Mouse (Mus musculus): ENCODE results near the gene Itk. TPM values are rescaled to one million over a fixed set of nuclear protein-coding genes. Genes with fewer than 3 reads are reported as not detected.

The Itk gene
- total RNA-seq, 4 experiments from 2014 or later, result 0.14 to 0.22 (median 0.17) TPM

GRCm38 (mm10) chr11:46360991-46361665 is 28.2 kb downstream of the Itk start:
- no peak for DNase-seq (ENCODE audit: low spot score)

DNA sequence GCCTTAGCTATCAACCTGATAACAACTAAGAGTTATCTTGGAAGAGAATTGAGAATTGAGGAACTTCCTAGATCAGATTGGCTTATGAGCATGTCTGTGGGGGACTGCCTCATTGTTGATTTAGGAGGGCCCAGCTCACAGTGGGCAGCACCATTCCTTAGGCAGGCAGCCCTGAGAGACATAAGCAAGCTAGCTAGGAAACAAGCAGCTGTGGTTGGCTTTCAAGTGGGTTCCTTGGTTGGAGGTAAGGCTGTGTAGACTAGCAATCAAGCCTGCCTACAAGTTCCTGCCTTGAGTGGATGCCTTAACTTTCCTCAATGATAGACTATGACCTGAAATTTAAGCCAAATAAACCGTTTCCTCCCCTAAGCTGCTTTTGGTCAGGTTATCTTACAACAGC is 30.9 kb downstream of the Itk start:
- DNase-seq (ENCODE audit: low spot score), result no peak

GRCm38 (mm10) chr11:46349681-46350410 is 39.5 kb downstream of the Itk start:
- DNase-seq (ENCODE audit: low spot score), result no peak

- DNase-seq (ENCODE audit: low spot score), result no peak
These were observed 40.9 kb downstream of the Itk start for GRCm38 (mm10) chr11:46348416-46348815.

GRCm38 (mm10) chr11:46347756-46348155 is 41.6 kb downstream of the Itk start:
- no peak for DNase-seq (ENCODE audit: low spot score)

DNA sequence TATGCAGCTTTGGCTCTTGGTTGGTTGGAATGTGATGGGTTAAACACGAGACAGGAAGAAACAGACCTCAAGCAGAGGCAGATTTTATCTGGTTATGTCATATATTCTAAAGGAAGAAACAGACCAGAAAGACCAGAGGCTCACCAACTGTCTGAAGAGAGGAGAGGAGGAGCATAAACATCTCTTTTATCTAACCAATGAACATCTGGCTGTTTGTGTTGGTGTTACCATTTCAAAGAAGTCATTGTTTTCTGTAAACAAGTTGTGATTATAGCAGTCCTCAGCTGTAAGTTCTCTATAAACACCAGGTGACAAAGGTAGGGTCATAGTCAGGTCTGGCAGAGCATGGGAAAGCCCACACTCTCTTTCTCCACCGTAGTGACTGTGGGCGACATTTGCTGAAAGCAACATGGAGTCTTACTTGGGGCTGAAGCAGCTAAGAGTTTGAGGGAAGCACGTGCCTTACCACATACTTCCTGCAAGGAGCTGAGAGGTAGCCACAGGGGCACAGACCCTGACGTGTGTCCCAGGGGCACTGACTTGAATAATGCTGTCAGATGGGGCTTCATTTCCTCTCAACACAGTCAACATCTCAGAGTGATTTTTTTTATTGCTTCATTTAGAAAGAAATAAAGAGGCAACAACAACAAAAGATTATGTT is 45.3 kb downstream of the Itk start:
- no peak for DNase-seq (ENCODE audit: low spot score)

- peak; percentile 6 for DNase-seq (ENCODE audit: low spot score)
These were observed 47.4 kb downstream of the Itk start for GRCm38 (mm10) chr11:46341960-46342359.

- DNase-seq (ENCODE audit: low spot score), result no peak
These were observed 53.3 kb downstream of the Itk start for GRCm38 (mm10) chr11:46336020-46336419.

DNA sequence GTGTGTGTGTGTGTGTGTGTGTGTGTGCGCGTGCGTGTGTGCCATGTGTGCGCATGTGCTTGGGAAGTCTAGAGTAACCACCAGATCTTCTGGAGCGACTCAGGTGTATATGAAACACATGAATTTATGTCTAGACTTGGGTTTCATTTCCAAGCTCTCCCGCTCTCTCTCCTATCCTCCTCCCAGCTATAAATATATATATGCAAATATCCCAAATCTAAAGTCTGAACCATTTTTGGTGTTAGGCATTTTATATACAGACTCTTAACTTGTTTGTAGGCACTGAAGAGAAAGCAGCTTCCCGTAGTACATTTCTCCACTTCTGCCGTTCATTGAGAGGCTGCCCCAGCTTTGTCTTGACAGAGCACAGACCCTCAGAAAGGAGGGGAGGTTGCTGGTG is 57.1 kb downstream of the Itk start:
- no peak for DNase-seq (ENCODE audit: low spot score)

- DNase-seq (ENCODE audit: low spot score), result no peak
These were observed 62.9 kb downstream of the Itk start for GRCm38 (mm10) chr11:46326271-46327015.

DNA sequence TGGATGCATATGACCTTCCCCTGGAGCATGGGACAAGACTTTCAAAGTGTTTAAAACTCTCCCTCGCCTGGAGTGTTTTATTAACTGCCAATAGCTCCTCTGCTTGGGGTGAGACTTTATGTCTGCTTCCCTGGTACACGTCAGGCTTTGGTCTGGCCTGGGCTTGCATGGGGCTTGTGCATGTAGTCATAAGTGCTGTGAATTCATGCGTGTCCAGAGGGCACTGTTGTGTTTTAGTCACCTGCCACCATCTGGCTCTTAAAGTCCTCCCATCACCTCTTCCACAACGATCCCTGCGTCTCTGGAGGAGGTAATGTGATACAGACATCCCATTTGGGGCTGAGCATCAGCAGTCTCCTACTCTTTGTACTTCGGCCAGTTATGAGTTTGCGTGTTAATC is 67.8 kb downstream of the Itk start:
- no peak for DNase-seq (ENCODE audit: low spot score)

DNA sequence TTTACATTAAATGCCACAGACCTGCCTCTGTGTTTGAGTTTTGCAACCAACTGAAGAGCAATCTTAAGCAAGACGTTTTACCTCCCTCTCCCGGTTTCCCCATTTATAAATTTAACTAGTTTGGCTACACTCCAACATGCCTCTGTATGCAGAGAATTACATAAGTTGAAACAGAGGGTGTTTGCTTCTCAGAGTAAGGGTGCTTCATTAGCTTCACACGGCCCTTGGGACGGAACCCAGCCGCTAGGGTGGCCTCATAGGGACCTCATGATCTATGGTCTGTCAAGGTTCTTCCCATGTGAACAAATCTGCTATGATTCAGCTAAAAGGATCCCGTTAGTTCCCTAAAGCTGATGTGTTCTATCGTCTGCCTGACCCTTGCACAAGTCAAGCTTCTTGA is 74.8 kb downstream of the Itk start:
- no peak for DNase-seq (ENCODE audit: low spot score)

- no peak for DNase-seq (ENCODE audit: low spot score)
These were observed 75.5 kb downstream of the Itk start for GRCm38 (mm10) chr11:46313851-46314250.

DNA sequence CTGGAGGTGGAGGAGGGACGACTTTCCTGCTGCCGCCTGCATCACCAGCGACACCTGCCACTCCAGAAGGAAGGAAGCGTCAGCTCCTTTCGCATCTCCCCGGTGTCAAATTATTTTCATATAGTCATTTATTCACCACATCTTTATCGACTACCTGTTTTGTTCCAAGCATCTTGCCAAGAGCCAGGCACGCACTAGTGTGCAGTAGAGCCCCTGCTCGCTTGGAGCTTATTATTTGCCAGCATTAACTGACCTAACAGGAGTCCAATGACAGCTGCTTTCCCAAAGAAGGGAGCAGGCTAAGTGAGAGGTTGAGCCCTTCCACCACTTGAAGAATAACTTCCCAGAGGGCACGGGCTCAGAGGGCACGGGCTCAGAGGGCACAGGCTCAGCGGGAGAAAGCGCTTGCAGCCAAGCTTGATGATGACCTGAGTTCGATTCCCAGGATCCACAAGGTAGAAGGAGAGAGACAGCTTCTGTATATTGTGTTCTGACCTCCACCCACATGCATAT is 76.7 kb downstream of the Itk start, which contains the start of gene Cyfip2:
Cyfip2 (minus strand) TSS at position 337 of the 513 bp plus-strand sequence.
- no peak for DNase-seq (ENCODE audit: low spot score)

DNA sequence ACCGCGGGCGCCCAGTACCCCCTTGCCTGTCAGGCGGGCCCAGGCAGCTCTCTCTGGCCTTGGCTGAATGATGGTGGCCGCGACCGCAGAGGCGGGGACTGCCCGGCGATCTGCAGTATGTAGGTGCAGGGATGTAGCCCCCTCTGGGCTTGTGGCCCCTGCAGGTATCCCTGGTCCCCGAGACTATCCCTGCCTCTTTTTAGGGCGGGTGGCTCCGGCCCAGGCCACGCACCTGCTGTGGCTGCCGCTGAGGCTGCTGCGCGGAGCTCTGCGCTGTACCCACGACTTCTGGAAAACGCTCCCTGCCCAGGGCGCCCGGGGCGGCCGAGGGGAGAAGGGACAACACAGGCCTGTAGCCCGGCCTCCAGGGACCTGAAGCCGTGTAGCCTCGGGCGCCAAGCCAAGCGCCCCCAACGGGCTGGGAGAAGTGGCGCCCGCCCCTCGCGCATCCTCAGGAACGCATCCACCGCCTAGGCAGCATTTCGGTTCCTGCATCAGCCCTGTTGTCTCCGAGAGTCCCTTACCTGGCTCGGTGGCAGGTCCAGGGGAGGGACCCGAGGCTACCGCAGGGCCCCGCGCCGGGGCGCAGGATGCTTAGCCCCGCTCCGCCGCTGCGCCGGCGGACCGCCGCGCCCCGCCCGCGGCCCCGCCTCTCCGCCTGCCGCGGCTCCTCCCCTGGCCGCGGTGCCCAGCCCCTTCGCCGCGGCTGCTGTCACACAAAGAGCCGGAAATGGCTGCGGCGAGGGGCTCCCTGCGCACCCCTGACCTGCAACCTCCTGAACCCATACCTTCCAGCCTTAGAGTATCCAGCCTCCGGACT is 77.4 kb downstream of the Itk start:
- no peak for DNase-seq (ENCODE audit: low spot score)

DNA sequence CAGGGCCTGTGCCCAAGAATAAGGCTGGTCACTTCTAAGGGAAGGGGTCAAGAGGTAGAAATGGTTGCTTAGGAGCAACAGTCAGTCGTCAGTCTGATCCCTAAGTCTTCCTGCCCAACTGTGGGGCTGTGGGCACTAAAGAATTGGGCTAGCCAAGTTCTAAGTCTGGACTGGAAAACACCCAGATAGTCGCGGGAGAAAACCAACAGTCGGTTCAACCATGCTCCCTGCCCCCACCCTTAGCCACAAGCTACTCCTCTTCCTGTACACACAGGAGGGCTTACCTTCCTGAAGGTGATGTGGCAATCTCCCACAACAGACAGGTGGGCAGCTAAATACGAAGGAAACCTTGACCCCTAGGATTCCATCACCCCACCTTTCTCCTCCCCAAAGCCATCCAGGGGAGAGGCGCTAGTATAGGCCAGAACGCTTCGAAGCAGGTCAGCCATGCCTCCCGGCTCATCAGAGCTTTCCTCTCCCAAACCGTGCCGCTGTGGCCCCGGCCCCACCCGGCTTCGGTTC is 78.1 kb downstream of the Itk start:
- no peak for DNase-seq (ENCODE audit: low spot score)

DNA sequence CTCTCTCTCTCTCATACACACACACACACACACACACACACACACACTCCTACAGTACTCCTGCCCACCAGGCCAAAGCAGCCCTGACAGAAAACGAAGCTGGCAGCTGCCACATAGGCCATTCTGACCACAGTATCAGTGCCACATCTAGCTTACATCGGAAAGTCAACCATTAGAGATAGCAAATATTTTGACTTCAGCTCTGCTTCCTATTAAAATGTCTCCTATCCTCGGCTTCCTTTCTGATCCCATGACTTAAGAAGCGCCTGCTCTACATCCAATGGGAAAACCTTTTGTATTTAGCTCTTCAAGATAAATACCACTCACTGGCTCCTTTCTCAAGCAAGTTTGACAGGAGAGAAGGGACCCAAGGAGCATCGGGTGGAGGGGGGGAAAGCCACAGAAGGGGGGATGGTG is 78.7 kb downstream of the Itk start:
- no peak for DNase-seq (ENCODE audit: low spot score)

GRCm38 (mm10) chr11:46309808-46310555 is 79.3 kb downstream of the Itk start:
- DNase-seq (ENCODE audit: low spot score), result no peak

DNA sequence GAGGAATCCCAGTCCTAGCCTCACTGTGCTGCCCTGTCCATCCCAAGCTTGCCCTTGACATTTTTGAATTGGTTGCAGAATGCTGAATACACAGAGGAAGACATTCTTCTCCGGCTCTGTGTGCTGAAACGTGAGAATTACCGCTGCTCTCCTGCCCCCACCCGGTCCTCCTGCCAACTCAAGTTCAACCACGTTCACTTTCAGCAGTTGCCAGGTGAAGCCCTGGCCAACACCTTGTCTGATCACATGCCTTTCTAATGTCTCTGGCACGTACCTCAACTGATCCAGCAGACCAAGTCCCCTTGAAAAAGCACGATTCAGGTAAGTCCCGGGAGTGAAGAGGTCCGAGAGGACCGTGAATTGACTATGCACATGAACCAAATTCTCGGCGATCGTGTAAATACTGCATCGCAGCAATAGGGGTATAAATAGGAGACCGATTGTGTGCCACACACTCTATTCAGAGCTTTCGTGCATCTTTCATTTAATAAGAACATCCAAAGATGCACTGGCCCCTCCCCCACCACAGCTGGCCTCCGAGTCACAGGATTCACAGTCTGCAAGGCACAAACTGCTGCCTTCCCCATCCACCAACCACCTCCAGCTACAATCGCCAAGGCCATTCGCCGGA is 80.1 kb downstream of the Itk start:
- peak; percentile 28 for DNase-seq (ENCODE audit: low spot score)
